Mouse (Mus musculus) G1E (cell line): ENCODE data around the gene Slc22a14. TPM values are rescaled to one million over a fixed set of nuclear protein-coding genes. Genes with fewer than 3 reads are reported as not detected.
A peak's percentile ranks its signal among the peaks of the same experiment; 100 is the strongest.

Experiments
- ATAC-seq: 2 replicates; pipeline ENCODE4 v1.8.0; 2016; ENCODE audit warnings: mild to moderate bottlenecking; ENCODE audit not compliant: insufficient number of reproducible peaks, poor library complexity, low FRiP score, severe bottlenecking; ENCODE audit errors: extremely low read depth
- DNase-seq: peaks from one replicate; pipeline ENCODE4 v3.0.0; 2012; ENCODE audit warnings: low spot score
- H3K27me3 ChIP-seq: 2 replicates; pipeline ENCODE4 v1.6.1; 2012; ENCODE audit warnings: mild to moderate bottlenecking, low read length, inconsistent platforms; ENCODE audit not compliant: insufficient read depth
- H3K36me3 ChIP-seq: replicated peaks from 2 replicates; pipeline ENCODE3; 2012; ENCODE audit warnings: mild to moderate bottlenecking, inconsistent platforms
- H3K4me1 ChIP-seq: 2 replicates; pipeline ENCODE4 v1.6.1; 2012; ENCODE audit warnings: low read depth, low read length, inconsistent platforms, mixed read lengths; ENCODE audit not compliant: insufficient read depth
- H3K4me3 ChIP-seq: 2 replicates; pipeline ENCODE4 v1.5.1; 2012; ENCODE audit warnings: low read depth, mild to moderate bottlenecking, inconsistent platforms, low read length, moderate library complexity, mixed read lengths
- H3K9me3 ChIP-seq: replicated peaks from 2 replicates; pipeline ENCODE4 v1.6.1; 2012; ENCODE audit warnings: inconsistent platforms
- CTCF ChIP-seq: IDR thresholded peaks from 2 replicates; pipeline ENCODE4 v1.5.1; 2012; ENCODE audit warnings: low read depth, low read length, inconsistent platforms, mixed read lengths
- GATA1 ChIP-seq: IDR thresholded peaks from 2 replicates; pipeline ENCODE4 v1.6.1; 2012; ENCODE audit warnings: borderline replicate concordance, low read length, inconsistent platforms, mixed read lengths
- GATA2 ChIP-seq: IDR thresholded peaks from 2 replicates; pipeline ENCODE4 v1.6.1; 2012; ENCODE audit warnings: low read depth, low read length, inconsistent platforms, borderline replicate concordance
- POLR2AphosphoS5 ChIP-seq: IDR thresholded peaks from 2 replicates; pipeline ENCODE4 v1.6.1; 2012; ENCODE audit warnings: low read depth, low read length, inconsistent platforms; ENCODE audit not compliant: insufficient replicate concordance
- TAL1 ChIP-seq: conservative IDR thresholded peaks from 2 replicates; pipeline ENCODE4 v1.6.1; 2012; ENCODE audit warnings: low read depth, low read length, inconsistent platforms, mixed read lengths
- polyA plus RNA-seq: library from polyadenylated mRNA; stranded (reverse); fragments of >175 nt; gene quantifications from 2 replicates; pipeline ENCODE4 v1.2.3, GENCODE M21; 2012
- total RNA-seq, 2 experiments: library from RNA; stranded (forward) in 1 of 2; stranded (reverse) in 1 of 2; fragments of 200-1000 nt in 1 of 2; fragments of >200 nt in 1 of 2; fragmentation: Nextera tagmentation in 1 of 2; gene quantifications; 2 replicates each; pipeline ENCODE4 v1.2.3; 2014 to 2017

Gene Slc22a14
- total and polyA plus RNA-seq, 3 experiments, result not detected

GRCm38 (mm10) chr9:119334324-119334723, 31.0 kb downstream of the Slc22a14 start:
- peaks cover 41% of the 10 kb centered on the region for H3K4me1 ChIP-seq
- peaks cover 12% of the 10 kb centered on the region for H3K27me3 ChIP-seq
- TF ChIP-seq TAL1 (no peak), GATA1 (no peak), CTCF (no peak), POLR2AphosphoS5 (no peak), GATA2 (no peak)
- no peaks in the 10 kb centered on the region for H3K9me3 ChIP-seq
- H3K36me3 ChIP-seq, result peaks cover 32% of the 10 kb centered on the region
- H3K4me3 ChIP-seq, result no peak overlapping the region
- peak; percentile 52; the same call in 1 of the 2 replicates for ATAC-seq
- DNase-seq, result no peak

GRCm38 (mm10) chr9:119330186-119330963, 35.0 kb downstream of the Slc22a14 start:
- peaks cover 38% of the 10 kb centered on the region for H3K4me1 ChIP-seq
- TF ChIP-seq CTCF (no peak), TAL1 (no peak), POLR2AphosphoS5 (no peak), GATA2 (no peak), GATA1 (no peak)
- no peaks in the 10 kb centered on the region for H3K9me3 ChIP-seq
- no peak overlapping the region for H3K4me3 ChIP-seq
- H3K36me3 ChIP-seq, result peaks cover 2% of the 10 kb centered on the region
- ATAC-seq, result no peak
- H3K27me3 ChIP-seq, result peaks cover 12% of the 10 kb centered on the region
- no peak for DNase-seq

GRCm38 (mm10) chr9:119328488-119328887, 36.9 kb downstream of the Slc22a14 start:
- peak; percentile 54; the same call in 1 of the 2 replicates for ATAC-seq
- DNase-seq, result no peak
- H3K9me3 ChIP-seq, result no peaks in the 10 kb centered on the region
- TF ChIP-seq TAL1 (no peak), GATA1 (no peak), CTCF (no peak), GATA2 (no peak), POLR2AphosphoS5 (no peak)
- no peak overlapping the region for H3K4me3 ChIP-seq
- H3K4me1 ChIP-seq, result peaks cover 41% of the 10 kb centered on the region
- H3K36me3 ChIP-seq, result no peaks in the 10 kb centered on the region
- peaks cover 8% of the 10 kb centered on the region for H3K27me3 ChIP-seq

- Histone ChIP-seq H3K4me1 (peaks cover 54% of the 10 kb centered on the region), H3K36me3 (peaks cover 11% of the 10 kb centered on the region), H3K4me3 (no peak overlapping the region; the same call in 1 of the 2 replicates), H3K9me3 (no peaks in the 10 kb centered on the region), H3K27me3 (no peaks in the 10 kb centered on the region)
- ATAC-seq, result no peak
- DNase-seq, result no peak
- no peak for TF ChIP-seq TAL1
- TF ChIP-seq POLR2AphosphoS5, result no peak
- TF ChIP-seq GATA2, result no peak
- TF ChIP-seq CTCF, result no peak
- no peak for TF ChIP-seq GATA1
Measured at GRCm38 (mm10) chr9:119324130-119324529, 41.2 kb downstream of the Slc22a14 start.

GRCm38 (mm10) chr9:119323260-119323645, 42.1 kb downstream of the Slc22a14 start:
- no peaks in the 10 kb centered on the region for H3K9me3 ChIP-seq
- no peaks in the 10 kb centered on the region for H3K27me3 ChIP-seq
- DNase-seq (no peak), ATAC-seq (0 out of 2 replicates have a peak, but pooled peaks have one; percentile 0)
- peak overlapping the region; percentile 99 for H3K4me3 ChIP-seq
- H3K4me1 ChIP-seq, result peaks cover 49% of the 10 kb centered on the region
- no peak for TF ChIP-seq POLR2AphosphoS5
- no peak for TF ChIP-seq TAL1
- no peak for TF ChIP-seq GATA1
- no peak for TF ChIP-seq GATA2
- TF ChIP-seq CTCF, result no peak
- peaks cover 17% of the 10 kb centered on the region for H3K36me3 ChIP-seq

- Histone ChIP-seq H3K9me3 (no peaks in the 10 kb centered on the region), H3K36me3 (peaks cover 21% of the 10 kb centered on the region), H3K27me3 (no peaks in the 10 kb centered on the region), H3K4me3 (peak within 1 kb of the TSS; percentile 99), H3K4me1 (peaks cover 42% of the 10 kb centered on the region)
- DNase-seq (peak; percentile 93), ATAC-seq (peak; percentile 92)
- no peak for TF ChIP-seq TAL1
- no peak for TF ChIP-seq POLR2AphosphoS5
- TF ChIP-seq GATA1, result no peak
- TF ChIP-seq GATA2, result no peak
- TF ChIP-seq CTCF, result no peak
Measured at GRCm38 (mm10) chr9:119322289-119323259, 42.8 kb downstream of the Slc22a14 start, which contains the start of gene Oxsr1. Gene Oxsr1, minus strand, starts transcription at chr9:119322427.
